Mouse (Mus musculus) kidney, embryonic 15.5 days (tissue): ENCODE measurements at regions not wholly inside any gene's neighbourhood (a gene's known extent, or its start where the extent isn't known, plus 50 kb on each side); places are given as distances from the start of the nearest gene placed in this dataset.

Experiments
- ATAC-seq: fragments of 200-750 bp; cut with Nextera tagmentation; replicated peaks from 2 replicates; pipeline ENCODE4 v1.8.0; 2017; ENCODE audit warnings: moderate TSS enrichment; ENCODE audit not compliant: low FRiP score
- H3K27ac ChIP-seq: fragments of 300-500 bp; sonication (generic); 2 replicates; pipeline ENCODE4 v1.5.1; 2015; ENCODE audit warnings: mild to moderate bottlenecking, inconsistent platforms
- H3K27me3 ChIP-seq: fragments of 300-500 bp; sonication (generic); 2 replicates; pipeline ENCODE4 v1.6.1; 2015; ENCODE audit warnings: inconsistent platforms
- H3K36me3 ChIP-seq: fragments of 300-500 bp; sonication (generic); 2 replicates; pipeline ENCODE4 v1.6.1; 2015; ENCODE audit warnings: inconsistent platforms
- H3K4me1 ChIP-seq: fragments of 300-500 bp; sonication (generic); 2 replicates; pipeline ENCODE4 v1.6.1; 2015; ENCODE audit warnings: inconsistent platforms
- H3K4me2 ChIP-seq: fragments of 300-500 bp; sonication (generic); 2 replicates; pipeline ENCODE4 v1.6.1; 2015; ENCODE audit warnings: moderate library complexity, mild to moderate bottlenecking, inconsistent platforms
- H3K4me3 ChIP-seq: fragments of 300-500 bp; sonication (generic); replicated peaks from 2 replicates; pipeline ENCODE4 v1.5.1; 2015; ENCODE audit warnings: mild to moderate bottlenecking, inconsistent platforms
- H3K9ac ChIP-seq: fragments of 300-500 bp; sonication (generic); 2 replicates; pipeline ENCODE4 v1.6.1; 2015; ENCODE audit warnings: mild to moderate bottlenecking, inconsistent platforms
- H3K9me3 ChIP-seq: fragments of 300-500 bp; sonication (generic); replicated peaks from 2 replicates; pipeline ENCODE4 v1.6.1; 2016; ENCODE audit warnings: inconsistent platforms
- WGBS: fragments of 180-500 bp; shearing (Covaris S2); methylation state at CpG from one replicate; pipeline ENCODE4 v1.1.7; 2015; ENCODE audit warnings: mixed read lengths; 5-methylcytosine and 5-hydroxymethylcytosine counted together

DNA sequence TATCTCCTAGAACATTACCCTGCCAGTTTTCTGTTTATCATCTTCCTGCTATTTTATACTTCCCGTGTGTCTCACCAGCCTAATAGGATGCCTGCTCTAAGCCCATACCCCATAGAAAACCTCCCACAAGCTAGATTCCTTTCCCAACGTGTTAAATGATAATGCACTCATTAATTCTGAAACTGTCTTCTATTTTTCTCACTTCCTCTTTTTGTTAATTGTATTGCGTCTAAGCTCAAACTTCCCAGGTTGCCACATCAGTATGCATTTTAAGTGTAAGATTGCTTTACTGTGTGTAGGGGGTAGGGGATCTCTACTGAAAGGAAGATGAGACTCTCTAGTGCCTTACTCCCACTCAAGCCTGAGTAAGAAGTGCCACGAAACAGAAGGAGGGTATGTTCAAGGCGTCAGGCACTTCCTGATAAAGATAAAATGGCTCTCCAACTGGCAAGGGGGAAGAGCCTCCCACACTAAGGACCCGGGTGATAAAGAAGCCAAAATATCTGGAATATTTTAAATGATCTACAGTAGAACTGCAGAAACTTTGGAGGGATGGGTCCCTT is 518.0 kb downstream of the Efnb2 start:
- no peak overlapping the region for H3K9ac ChIP-seq
- ATAC-seq: no peak

GRCm38 (mm10) chr8:8142461-8142860 is 518.6 kb downstream of the Efnb2 start:
- no peaks in the 10 kb centered on the region for H3K36me3 ChIP-seq
- ATAC-seq: no peak
- no peak overlapping the region for H3K4me3 ChIP-seq
- peaks cover 1% of the 10 kb centered on the region for H3K9me3 ChIP-seq
- no peak overlapping the region for H3K27ac ChIP-seq
- no peaks in the 10 kb centered on the region for H3K4me1 ChIP-seq
- no peaks in the 10 kb centered on the region for H3K27me3 ChIP-seq
- WGBS: 79% methylated on average over 3 of the region's 3 CpGs
- H3K9ac ChIP-seq: no peak overlapping the region
- no peak overlapping the region for H3K4me2 ChIP-seq

More for the DNA sequence above, 518.0 kb downstream of the Efnb2 start:
- Histone ChIP-seq H3K9me3 (peaks cover 3% of the 10 kb centered on the region), H3K36me3 (no peaks in the 10 kb centered on the region), H3K4me3 (no peak overlapping the region), H3K27ac (no peak overlapping the region), H3K4me1 (no peaks in the 10 kb centered on the region), H3K27me3 (no peaks in the 10 kb centered on the region), H3K4me2 (no peak overlapping the region)
- 35% methylated on average over 6 of the region's 6 CpGs for WGBS

GRCm38 (mm10) chr8:8139720-8140119 is 521.3 kb downstream of the Efnb2 start:
- no peak for ATAC-seq
- Histone ChIP-seq H3K27me3 (no peaks in the 10 kb centered on the region), H3K9me3 (no peaks in the 10 kb centered on the region), H3K27ac (no peak overlapping the region), H3K4me1 (no peaks in the 10 kb centered on the region), H3K9ac (no peak overlapping the region), H3K36me3 (no peaks in the 10 kb centered on the region), H3K4me2 (no peak overlapping the region), H3K4me3 (no peak overlapping the region)
- 83% methylated on average over 3 of the region's 3 CpGs for WGBS

DNA sequence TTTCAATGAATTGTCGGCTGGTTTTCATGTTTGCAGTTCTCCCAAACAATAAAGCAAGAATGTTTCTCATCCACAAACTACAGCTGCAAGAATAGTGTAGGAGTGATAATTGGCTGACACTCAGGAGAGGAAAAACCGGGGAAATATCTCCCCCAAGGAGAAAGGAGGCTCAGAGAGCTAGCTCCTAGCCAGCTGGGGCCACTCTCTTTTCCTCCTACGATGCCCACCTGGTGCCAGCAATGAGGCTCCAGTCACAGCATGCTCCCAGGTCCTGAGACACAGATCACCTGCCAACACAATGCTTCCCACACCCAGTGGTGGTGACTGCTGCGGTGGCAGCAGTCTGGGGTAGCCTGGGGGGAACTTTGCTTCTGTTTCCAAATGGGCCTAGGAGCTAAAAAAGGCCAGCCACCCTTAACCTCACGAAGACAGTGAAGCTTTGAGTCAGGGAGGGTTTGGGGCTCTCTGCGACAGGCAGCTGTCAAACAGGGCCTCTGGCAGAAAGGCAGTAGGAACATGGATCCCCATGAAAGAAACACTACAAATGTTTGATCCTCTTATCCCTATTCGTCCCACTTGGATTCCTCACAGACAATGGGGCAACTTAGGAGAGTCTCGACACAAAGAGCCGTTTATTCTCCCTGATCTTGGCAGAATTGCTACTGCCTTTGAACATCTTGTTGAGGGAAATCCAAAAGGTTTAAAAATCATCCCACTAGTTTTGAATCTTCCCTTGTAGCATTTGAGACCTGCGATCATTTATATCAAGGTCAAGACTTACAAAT is 527.8 kb downstream of the Efnb2 start:
- H3K9ac ChIP-seq: no peak overlapping the region
- peak; percentile 69 for ATAC-seq
- no peaks in the 10 kb centered on the region for H3K36me3 ChIP-seq
- H3K4me2 ChIP-seq: no peak overlapping the region
- no peak overlapping the region for H3K4me3 ChIP-seq
- peaks cover 10% of the 10 kb centered on the region; the same call in 1 of the 2 replicates for H3K27me3 ChIP-seq
- no peaks in the 10 kb centered on the region for H3K9me3 ChIP-seq
- H3K27ac ChIP-seq: peak overlapping the region; percentile 32; the same call in 1 of the 2 replicates
- WGBS: 48% methylated on average over 10 of the region's 10 CpGs
- H3K4me1 ChIP-seq: peaks cover 14% of the 10 kb centered on the region

GRCm38 (mm10) chr8:8131961-8132376 is 529.1 kb downstream of the Efnb2 start:
- Histone ChIP-seq H3K4me1 (peaks cover 14% of the 10 kb centered on the region), H3K4me3 (no peak overlapping the region), H3K9me3 (no peaks in the 10 kb centered on the region), H3K27ac (peak overlapping the region; percentile 30; the same call in 1 of the 2 replicates), H3K27me3 (peaks cover 10% of the 10 kb centered on the region; the same call in 1 of the 2 replicates), H3K4me2 (no peak overlapping the region), H3K36me3 (no peaks in the 10 kb centered on the region), H3K9ac (no peak overlapping the region)
- ATAC-seq: peak; percentile 88
- 10% methylated on average over 3 of the region's 3 CpGs for WGBS

- Histone ChIP-seq H3K9me3 (no peaks in the 10 kb centered on the region), H3K4me2 (no peak overlapping the region), H3K36me3 (no peaks in the 10 kb centered on the region), H3K4me1 (peaks cover 14% of the 10 kb centered on the region), H3K27ac (no peak overlapping the region), H3K27me3 (peaks cover 10% of the 10 kb centered on the region; the same call in 1 of the 2 replicates), H3K9ac (no peak overlapping the region), H3K4me3 (no peak overlapping the region)
- ATAC-seq: no peak
- WGBS: 67% methylated on average over 2 of the region's 2 CpGs
Measured at GRCm38 (mm10) chr8:8130806-8131205, 530.2 kb downstream of the Efnb2 start.

GRCm38 (mm10) chr8:8115595-8116429 is 545.2 kb downstream of the Efnb2 start:
- Histone ChIP-seq H3K4me1 (peaks cover 7% of the 10 kb centered on the region; the same call in 1 of the 2 replicates), H3K27ac (no peak overlapping the region), H3K9me3 (no peaks in the 10 kb centered on the region), H3K4me3 (no peak overlapping the region), H3K27me3 (no peaks in the 10 kb centered on the region), H3K9ac (no peak overlapping the region), H3K36me3 (no peaks in the 10 kb centered on the region), H3K4me2 (no peak overlapping the region)
- peak; percentile 88 for ATAC-seq
- 26% methylated on average over 6 of the region's 6 CpGs for WGBS

DNA sequence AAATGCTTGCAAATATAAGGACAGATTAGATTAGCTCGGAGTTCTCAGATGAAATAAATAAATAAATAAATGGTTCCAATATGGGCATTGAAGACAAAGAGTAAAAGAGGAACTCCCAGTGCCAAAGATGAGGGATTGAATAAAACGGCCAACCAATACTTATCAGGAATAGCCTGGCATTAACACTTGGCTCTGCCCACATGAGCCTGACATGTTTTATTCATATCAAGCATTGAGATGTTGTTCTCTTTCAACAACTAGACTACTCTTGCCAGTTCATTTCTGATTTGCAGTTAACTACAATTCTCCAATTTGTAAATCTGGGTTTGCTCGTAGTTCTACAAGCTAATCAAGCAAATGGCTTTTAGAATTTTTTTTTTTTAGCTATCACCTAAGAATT is 546.4 kb downstream of the Efnb2 start:
- no peak for ATAC-seq
- H3K27me3 ChIP-seq: no peaks in the 10 kb centered on the region
- no peak overlapping the region for H3K4me3 ChIP-seq
- H3K9ac ChIP-seq: no peak overlapping the region
- H3K9me3 ChIP-seq: no peaks in the 10 kb centered on the region
- H3K36me3 ChIP-seq: no peaks in the 10 kb centered on the region
- WGBS: 76% methylated on average over 3 of the region's 3 CpGs
- peaks cover 13% of the 10 kb centered on the region for H3K4me1 ChIP-seq
- no peak overlapping the region for H3K4me2 ChIP-seq
- H3K27ac ChIP-seq: no peak overlapping the region

GRCm38 (mm10) chr8:8109785-8110350 is 551.2 kb downstream of the Efnb2 start:
- peak; percentile 84 for ATAC-seq
- no peaks in the 10 kb centered on the region for H3K36me3 ChIP-seq
- 52% methylated on average over 2 of the region's 2 CpGs for WGBS
- H3K4me3 ChIP-seq: no peak overlapping the region
- H3K4me2 ChIP-seq: no peak overlapping the region
- no peaks in the 10 kb centered on the region for H3K9me3 ChIP-seq
- H3K4me1 ChIP-seq: peaks cover 8% of the 10 kb centered on the region
- H3K9ac ChIP-seq: no peak overlapping the region
- peak overlapping the region; percentile 37; the same call in 1 of the 2 replicates for H3K27ac ChIP-seq
- no peaks in the 10 kb centered on the region for H3K27me3 ChIP-seq

- no peak for ATAC-seq
- H3K9me3 ChIP-seq: no peaks in the 10 kb centered on the region
- H3K4me2 ChIP-seq: no peak overlapping the region
- no peaks in the 10 kb centered on the region for H3K27me3 ChIP-seq
- H3K9ac ChIP-seq: no peak overlapping the region
- no peaks in the 10 kb centered on the region for H3K36me3 ChIP-seq
- H3K4me3 ChIP-seq: no peak overlapping the region
- 67% methylated on average over 3 of the region's 3 CpGs for WGBS
- H3K4me1 ChIP-seq: peaks cover 13% of the 10 kb centered on the region
- no peak overlapping the region for H3K27ac ChIP-seq
Measured at GRCm38 (mm10) chr8:8103492-8103891, 557.5 kb downstream of the Efnb2 start.

- ATAC-seq: peak; percentile 93
- Histone ChIP-seq H3K9me3 (no peaks in the 10 kb centered on the region), H3K27me3 (no peaks in the 10 kb centered on the region), H3K4me1 (peaks cover 13% of the 10 kb centered on the region), H3K9ac (no peak overlapping the region), H3K4me3 (no peak overlapping the region), H3K27ac (no peak overlapping the region), H3K36me3 (no peaks in the 10 kb centered on the region), H3K4me2 (no peak overlapping the region)
- 43% methylated on average over 6 of the region's 6 CpGs for WGBS
Measured at GRCm38 (mm10) chr8:8102010-8102727, 558.9 kb downstream of the Efnb2 start.
